Mouse (Mus musculus) stomach, adult 2 months (tissue): ENCODE results near the gene Plekha6. TPM values are rescaled to one million over a fixed set of nuclear protein-coding genes. Genes with fewer than 3 reads are reported as not detected.

Experiments used
- polyA plus RNA-seq: library from polyadenylated mRNA; depleted of rRNA; stranded (reverse); fragments of >200 nt; gene quantifications from 2 replicates; pipeline ENCODE4 v1.2.3, GENCODE M21; 2012; rRNA removed

The Plekha6 gene
- polyA plus RNA-seq, result 37.2 and 46.6 TPM in 2 replicates

GRCm38 (mm10) chr1:133163820-133164431 is at the start of gene Plekha6:
Gene Plekha6, plus strand, starts transcription at chr1:133164210.

GRCm38 (mm10) chr1:133130638-133131560 is 33.1 kb upstream of the Plekha6 start, which contains the start of gene Ppp1r15b:
Gene Ppp1r15b, plus strand, starts transcription at chr1:133131143.

GRCm38 (mm10) chr1:133309652-133310267 is 145.8 kb downstream of the Plekha6 start, which contains the start of gene Golt1a:
Gene Golt1a, plus strand, starts transcription at chr1:133309800.

GRCm38 (mm10) chr1:133321267-133321925 is 157.4 kb downstream of the Plekha6 start, which contains the start of gene Kiss1:
Gene Kiss1, plus strand, starts transcription at chr1:133321875.

GRCm38 (mm10) chr1:133350210-133350609 is 186.2 kb downstream of the Plekha6 start, which contains the start of gene Ren1:
Gene Ren1, plus strand, starts transcription at chr1:133350510.

Other genes with a start within 250 kb of the Plekha6 start
- 2.1 and 5.6 TPM in 2 replicates for gene Mdm4, start 133.6 kb upstream of the Plekha6 start, polyA plus RNA-seq
- 6.2 and 7.2 TPM in 2 replicates for gene Pik3c2b, start 118.5 kb upstream of the Plekha6 start, polyA plus RNA-seq
- 13.8 and 17.5 TPM in 2 replicates for gene Ppp1r15b, start 33.1 kb upstream of the Plekha6 start, polyA plus RNA-seq
- 1.1 and 2.2 TPM in 2 replicates for gene Golt1a, start 145.6 kb downstream of the Plekha6 start, polyA plus RNA-seq
- not detected in 2 replicates for gene Kiss1, start 157.7 kb downstream of the Plekha6 start, polyA plus RNA-seq
- gene Ren1, start 186.3 kb downstream of the Plekha6 start, polyA plus RNA-seq, result 2.1 and 2.3 TPM in 2 replicates
- 7.1 and 7.3 TPM in 2 replicates for gene Etnk2, start 199.4 kb downstream of the Plekha6 start, polyA plus RNA-seq